Mouse (Mus musculus): ENCODE results near the gene Dlgap3. TPM values are rescaled to one million over a fixed set of nuclear protein-coding genes. Genes with fewer than 3 reads are reported as not detected.

Gene Dlgap3
- total RNA-seq, 4 experiments from 2014 or later = 313 to 384 (median 344) TPM

- DNase-seq (ENCODE audit: low spot score in 2 of 2) = no peak
Observed at GRCm38 (mm10) chr4:127215799-127216198, 46.8 kb downstream of the Dlgap3 start.

DNA sequence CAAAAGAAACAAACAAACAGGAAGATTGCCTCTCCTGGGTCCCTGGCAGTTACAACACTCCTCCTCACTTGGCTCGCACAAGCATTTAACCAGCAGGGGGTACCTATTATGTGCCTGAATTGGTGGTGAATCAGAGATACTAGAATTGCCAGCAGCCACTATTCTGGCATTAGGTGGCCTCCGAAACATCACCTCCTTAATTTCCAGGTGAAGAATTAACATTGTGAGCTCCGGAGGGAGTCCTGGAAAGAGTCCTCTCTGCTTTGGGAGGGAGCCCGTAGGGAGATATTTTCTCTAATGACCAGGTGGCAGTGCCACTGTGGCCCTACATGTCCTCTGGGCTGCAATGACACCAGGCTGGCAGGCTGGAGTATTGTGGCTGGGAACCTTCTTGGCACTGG, 47.2 kb downstream of the Dlgap3 start:
- no peak for DNase-seq (ENCODE audit: low spot score in 2 of 2)

- DNase-seq (ENCODE audit: low spot score in 2 of 2) = no peak
Observed at GRCm38 (mm10) chr4:127217048-127217447, 48.0 kb downstream of the Dlgap3 start.

- no peak for DNase-seq (ENCODE audit: low spot score in 2 of 2)
Observed at GRCm38 (mm10) chr4:127223291-127223690, 54.3 kb downstream of the Dlgap3 start.

- no peak for DNase-seq (ENCODE audit: low spot score in 2 of 2)
Observed at GRCm38 (mm10) chr4:127223755-127224154, 54.8 kb downstream of the Dlgap3 start.

GRCm38 (mm10) chr4:127224444-127225100, 55.6 kb downstream of the Dlgap3 start:
- no peak for DNase-seq (ENCODE audit: low spot score in 2 of 2)

GRCm38 (mm10) chr4:127226067-127226466, 57.1 kb downstream of the Dlgap3 start:
- DNase-seq (ENCODE audit: low spot score in 2 of 2) = no peak

DNA sequence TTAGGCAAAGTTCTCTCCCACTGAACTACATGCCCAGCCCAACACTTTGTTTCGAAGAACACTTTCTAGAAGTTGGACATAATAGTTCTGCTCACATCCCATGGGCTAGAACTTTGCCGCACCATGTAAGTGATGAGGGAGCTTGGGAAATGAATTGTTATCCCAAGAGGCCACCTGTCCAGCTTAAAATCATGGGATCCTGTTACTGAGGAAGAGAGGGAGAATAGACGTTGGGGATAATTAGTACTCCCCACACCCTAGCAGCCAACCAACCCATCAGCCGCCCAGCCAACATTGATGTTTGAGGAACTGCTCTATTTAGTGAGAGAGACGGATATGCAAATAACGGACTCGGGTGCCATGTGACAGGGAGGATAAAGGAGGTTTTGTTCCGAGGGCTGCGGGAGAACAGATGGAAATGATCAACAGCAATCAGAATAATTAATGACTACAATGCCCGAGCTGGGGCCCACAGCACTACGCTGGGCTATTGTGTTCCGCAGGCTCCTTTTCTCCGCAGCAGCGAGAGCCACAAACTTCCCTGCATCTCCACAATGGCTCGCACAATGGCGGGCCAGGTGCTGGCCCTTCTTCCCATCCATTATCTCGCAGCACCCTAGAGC, 58.2 kb downstream of the Dlgap3 start:
- no peak for DNase-seq (ENCODE audit: low spot score in 2 of 2)

- peak in 1 of 2 experiments; percentile 85 for DNase-seq (ENCODE audit: low spot score in 2 of 2)
Observed at GRCm38 (mm10) chr4:127232028-127232427, 63.0 kb downstream of the Dlgap3 start.

- no peak for DNase-seq (ENCODE audit: low spot score in 2 of 2)
Observed at GRCm38 (mm10) chr4:127232551-127232950, 63.5 kb downstream of the Dlgap3 start.

DNA sequence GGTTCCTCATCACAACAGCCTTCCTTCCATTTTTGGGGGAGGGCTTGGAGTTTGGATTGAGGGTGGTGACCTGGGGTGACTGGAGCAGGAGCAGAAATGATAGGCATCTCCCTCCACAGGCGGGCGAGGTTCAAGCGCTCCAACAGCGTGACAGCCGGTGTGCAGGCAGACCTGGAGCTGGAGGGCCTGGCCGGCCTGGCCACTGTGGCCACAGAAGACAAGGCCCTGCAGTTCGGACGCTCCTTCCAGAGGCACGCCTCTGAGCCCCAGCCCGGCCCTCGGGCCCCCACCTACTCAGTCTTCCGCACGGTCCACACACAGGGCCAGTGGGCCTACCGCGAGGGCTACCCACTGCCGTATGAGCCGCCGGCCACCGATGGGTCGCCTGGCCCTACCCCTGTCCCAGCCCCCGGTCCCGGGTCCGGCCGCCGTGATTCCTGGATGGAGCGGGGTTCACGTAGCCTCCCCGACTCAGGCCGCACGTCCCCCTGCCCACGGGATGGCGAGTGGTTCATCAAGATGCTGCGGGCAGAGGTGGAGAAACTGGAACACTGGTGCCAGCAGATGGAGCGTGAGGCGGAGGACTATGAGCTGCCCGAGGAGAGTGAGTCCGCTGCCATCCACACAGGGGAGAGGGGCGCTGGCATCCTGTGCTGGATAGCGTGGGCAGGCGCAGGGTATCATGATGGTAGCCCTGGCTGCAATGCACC, 64.6 kb downstream of the Dlgap3 start:
- DNase-seq (ENCODE audit: low spot score in 2 of 2) = no peak

- DNase-seq (ENCODE audit: low spot score in 2 of 2) = peak in 1 of 2 experiments; percentile 79
Observed at GRCm38 (mm10) chr4:127235742-127236487, 66.9 kb downstream of the Dlgap3 start.

DNA sequence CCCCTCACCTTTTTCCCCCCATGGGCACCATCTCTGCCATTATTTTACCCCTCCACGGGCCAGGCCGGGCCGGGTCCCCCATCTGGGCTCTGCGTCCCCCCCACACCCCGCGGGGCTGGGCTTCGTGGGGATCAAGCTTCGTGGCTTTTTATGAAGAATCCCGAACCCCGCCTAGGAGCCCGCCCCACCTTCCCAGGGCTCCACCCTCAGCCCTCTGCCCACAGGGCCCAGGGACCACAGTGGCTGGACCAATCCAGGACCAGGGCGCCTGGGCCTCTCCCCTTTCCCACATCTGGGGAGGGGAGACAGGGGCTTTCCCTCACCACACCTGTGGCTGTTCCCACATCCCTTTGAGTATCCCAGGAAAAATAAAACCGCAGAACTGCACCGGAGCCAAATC, 67.6 kb downstream of the Dlgap3 start:
- DNase-seq (ENCODE audit: low spot score in 2 of 2) = no peak

- DNase-seq (ENCODE audit: low spot score in 2 of 2) = no peak
Observed at GRCm38 (mm10) chr4:127237271-127237670, 68.3 kb downstream of the Dlgap3 start.

DNA sequence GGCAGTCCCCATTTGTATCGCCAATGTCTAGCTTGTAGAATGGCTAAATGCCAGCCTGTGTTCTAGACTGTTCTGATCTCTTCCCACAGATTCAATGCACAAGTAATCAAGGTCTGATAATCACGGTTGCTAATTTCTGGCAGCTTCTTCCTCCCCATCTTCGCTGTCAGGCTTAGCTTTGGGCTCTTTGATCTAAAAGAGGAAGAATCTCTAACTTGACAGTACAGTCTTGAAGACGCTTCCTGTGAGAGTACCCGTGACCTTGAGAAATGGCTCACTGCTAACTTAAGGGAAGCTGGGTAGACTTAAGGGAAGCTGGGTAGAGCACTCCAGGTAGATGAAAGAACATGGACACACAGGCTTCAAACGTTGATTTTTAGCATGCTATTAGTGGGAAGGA, 73.7 kb downstream of the Dlgap3 start:
- no peak for DNase-seq (ENCODE audit: low spot score in 2 of 2)

DNA sequence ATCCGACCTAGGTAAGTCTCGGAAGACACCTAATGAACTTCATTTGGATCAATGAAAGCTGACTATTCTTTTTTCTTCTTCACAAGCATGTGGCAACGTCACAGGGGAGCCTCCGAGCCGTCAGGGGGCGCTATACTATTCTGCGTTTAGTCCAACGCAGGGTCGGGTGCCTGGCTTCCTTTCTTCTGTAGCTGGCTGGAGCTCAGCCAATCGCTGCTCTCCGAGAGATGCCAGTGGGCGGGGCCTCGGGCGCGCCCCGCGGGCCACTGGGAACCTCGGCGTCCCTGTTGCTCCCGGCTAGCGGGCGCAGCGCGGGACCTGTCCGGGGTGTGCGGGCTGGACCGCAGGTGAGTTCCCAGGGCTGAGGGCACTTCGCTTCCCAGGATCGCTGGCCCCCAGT, 74.5 kb downstream of the Dlgap3 start, which contains the start of gene Smim12:
Smim12 (plus strand) TSS at position 233 of the 400 bp plus-strand sequence.
- peak; percentile 96 to 99 for DNase-seq (ENCODE audit: low spot score in 2 of 2)

DNA sequence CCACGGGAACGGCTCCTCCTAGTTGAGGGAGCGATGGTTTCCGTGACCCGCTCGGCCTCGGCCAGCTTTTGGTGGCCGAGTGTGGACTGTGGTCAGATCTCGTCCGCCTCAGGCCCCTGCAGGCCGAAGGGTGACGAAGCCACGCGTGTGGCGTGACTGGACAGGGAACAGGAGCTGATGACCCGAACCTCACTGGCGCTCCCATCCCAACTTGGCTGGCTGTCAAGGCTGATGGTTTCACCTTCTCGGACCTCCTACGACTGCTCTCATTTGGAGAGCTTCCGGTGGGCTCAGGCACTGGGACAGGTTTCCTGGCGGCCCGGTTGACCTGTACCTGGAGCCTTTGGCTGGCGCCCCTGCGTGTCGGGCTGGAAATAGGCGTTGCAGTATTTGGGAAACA, 74.9 kb downstream of the Dlgap3 start:
- DNase-seq (ENCODE audit: low spot score in 2 of 2) = no peak

DNA sequence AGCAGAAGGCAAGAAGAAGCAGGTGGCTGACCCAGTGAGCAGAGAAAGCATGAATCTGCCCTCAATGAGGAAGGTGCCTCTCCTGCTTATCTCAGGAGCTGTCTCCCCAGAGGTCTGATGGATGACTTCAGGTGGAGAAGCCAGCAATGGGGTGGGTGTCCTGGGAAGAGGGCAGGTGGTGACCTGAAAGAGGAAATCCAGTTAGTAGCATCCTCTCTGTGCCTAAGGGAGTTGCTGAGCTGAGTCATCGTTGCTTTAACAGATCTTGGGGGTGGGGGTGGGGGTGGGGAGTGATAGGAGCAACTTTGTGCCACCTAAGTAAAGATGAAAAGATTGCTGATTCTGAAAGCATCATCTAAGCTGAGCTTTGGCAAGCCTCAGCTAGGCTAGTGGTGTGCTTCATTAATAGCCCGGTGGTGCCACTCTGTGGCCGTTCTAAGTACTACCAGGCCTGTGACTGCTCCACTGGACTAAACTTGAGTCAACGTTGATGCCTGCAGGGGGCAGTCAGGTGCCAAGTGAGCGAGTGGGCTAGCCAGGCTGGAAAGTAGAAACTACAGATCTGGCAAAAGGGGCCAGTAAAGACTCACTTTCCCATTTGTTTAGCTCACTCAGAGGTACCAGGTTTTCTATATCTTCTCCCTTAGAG, 80.8 kb downstream of the Dlgap3 start:
- DNase-seq (ENCODE audit: low spot score in 2 of 2) = peak; percentile 88 to 98

DNA sequence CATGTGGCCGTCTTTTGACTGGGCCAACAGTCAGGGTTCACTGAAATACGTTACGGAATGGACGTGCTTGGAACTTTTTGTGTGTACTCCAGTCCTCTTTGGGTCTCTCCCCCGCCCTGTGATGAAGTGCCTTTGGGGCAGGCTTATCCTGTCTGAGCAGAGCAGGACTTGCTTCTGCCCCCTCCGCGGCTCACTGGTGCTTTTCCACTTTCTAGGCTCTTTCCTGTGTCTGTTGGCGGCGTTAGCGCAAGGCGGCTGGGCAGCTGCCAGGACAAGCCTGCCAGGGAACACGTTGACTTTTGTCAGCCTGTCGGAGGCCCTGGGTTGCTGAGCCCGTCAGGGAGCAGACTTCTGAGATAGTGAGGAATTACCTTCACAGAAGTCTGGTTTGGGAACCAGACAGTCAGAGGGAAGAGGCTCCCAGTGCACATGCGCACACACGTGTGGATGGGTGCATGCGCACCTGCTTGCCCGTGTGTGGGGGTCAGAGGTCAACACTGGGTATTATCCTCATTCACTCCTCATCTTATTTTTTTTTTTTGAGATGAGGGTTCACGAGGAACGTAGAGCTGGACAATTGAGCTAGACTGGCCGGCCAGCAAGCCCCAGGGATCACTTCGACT, 83.1 kb downstream of the Dlgap3 start:
- DNase-seq (ENCODE audit: low spot score in 2 of 2) = no peak

- no peak for DNase-seq (ENCODE audit: low spot score in 2 of 2)
Observed at GRCm38 (mm10) chr4:127256739-127257138, 87.7 kb downstream of the Dlgap3 start.
